Mouse (Mus musculus) C2C12 (cell line): ENCODE data around the gene Prkce. TPM values are rescaled to one million over a fixed set of nuclear protein-coding genes. Genes with fewer than 3 reads are reported as not detected.

ENCODE experiments used
- H3K27me3 ChIP-seq: one replicate; pipeline ENCODE4 v1.6.1; 2011; ENCODE audit not compliant: control insufficient read depth, insufficient read depth, insufficient read length
- H3K36me3 ChIP-seq: one replicate; pipeline ENCODE4 v1.6.1; 2011; ENCODE audit not compliant: control insufficient read depth, insufficient read depth
- H3K4me3 ChIP-seq: one replicate; pipeline ENCODE4 v1.5.1; 2011; ENCODE audit warnings: mild to moderate bottlenecking, control low read depth; ENCODE audit not compliant: poor library complexity, insufficient read depth, severe bottlenecking
- H3K79me2 ChIP-seq: one replicate; pipeline ENCODE4 v1.6.1; 2011; ENCODE audit not compliant: control insufficient read depth, insufficient read depth
- H3K79me3 ChIP-seq: one replicate; pipeline ENCODE4 v1.6.1; 2011; ENCODE audit warnings: low read depth, control low read depth
- H3ac ChIP-seq: one replicate; pipeline ENCODE3; 2011; ENCODE audit warnings: low read depth; ENCODE audit not compliant: control insufficient read depth, insufficient read length
- CEBPB ChIP-seq: IDR thresholded peaks from one replicate; pipeline ENCODE4 v1.6.1; 2011; ENCODE audit warnings: low read depth, mild to moderate bottlenecking, control low read depth, moderate library complexity
- CTCF ChIP-seq: IDR thresholded peaks from one replicate; pipeline ENCODE4 v1.5.1; 2011; ENCODE audit not compliant: control insufficient read depth, insufficient read depth, insufficient read length
- FOSL1 ChIP-seq: IDR thresholded peaks from one replicate; pipeline ENCODE4 v1.8.0; 2011; ENCODE audit warnings: mild to moderate bottlenecking, low read length; ENCODE audit not compliant: poor library complexity, insufficient read depth, severe bottlenecking
- MAX ChIP-seq: IDR thresholded peaks from one replicate; pipeline ENCODE4 v1.6.1; 2011; ENCODE audit warnings: mild to moderate bottlenecking, control low read depth
- MYOD1 ChIP-seq: IDR thresholded peaks from one replicate; pipeline ENCODE4 v1.6.1; 2011; ENCODE audit warnings: low read depth; ENCODE audit not compliant: control insufficient read depth, insufficient read length
- MYOG ChIP-seq: IDR thresholded peaks from one replicate; pipeline ENCODE4 v1.6.1; 2011; ENCODE audit not compliant: control insufficient read depth, insufficient read length; ENCODE audit errors: extremely low read depth
- USF1 ChIP-seq: IDR thresholded peaks from one replicate; pipeline ENCODE4 v1.6.1; 2011; ENCODE audit warnings: low read depth, mild to moderate bottlenecking, control low read depth, moderate library complexity
- polyA plus RNA-seq: library from polyadenylated mRNA; unstranded; fragments of >200 nt; fragmentation: generic; extraction: Trizol; gene quantifications from one replicate; pipeline ENCODE4 v1.2.1, GENCODE M21; 2012; ENCODE audit warnings: missing spikeins

The Prkce gene
- polyA plus RNA-seq, 1 experiment, result 1.4 TPM

DNA sequence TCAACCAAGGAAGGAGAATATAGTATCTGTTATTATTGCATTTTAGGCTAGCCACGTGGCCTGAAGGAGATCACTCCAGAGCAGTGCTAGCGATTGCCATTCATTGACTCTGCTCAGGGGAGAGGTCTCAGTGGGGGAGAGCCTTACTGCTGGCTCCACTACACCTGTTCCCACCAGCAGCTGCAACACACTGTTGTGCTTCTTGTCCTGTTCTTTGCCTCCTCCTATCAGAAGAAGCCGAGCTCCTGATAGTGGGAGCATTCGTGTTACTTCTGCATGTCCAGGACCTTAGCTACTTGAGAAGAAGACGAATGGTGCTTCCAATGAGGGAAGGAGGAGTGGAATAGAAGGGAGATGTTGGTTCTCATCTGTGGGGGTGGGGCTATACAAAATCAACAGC is 195.8 kb downstream of the Prkce start:
- no peaks in the 10 kb centered on the region for H3K27me3 ChIP-seq
- no peaks in the 10 kb centered on the region for H3K79me3 ChIP-seq
- TF ChIP-seq MYOG, result no peak
- no peak for TF ChIP-seq USF1
- no peak for TF ChIP-seq FOSL1
- no peak for TF ChIP-seq MYOD1
- no peak overlapping the region for H3ac ChIP-seq
- no peaks in the 10 kb centered on the region for H3K79me2 ChIP-seq
- H3K36me3 ChIP-seq, result no peaks in the 10 kb centered on the region
- no peak overlapping the region for H3K4me3 ChIP-seq

DNA sequence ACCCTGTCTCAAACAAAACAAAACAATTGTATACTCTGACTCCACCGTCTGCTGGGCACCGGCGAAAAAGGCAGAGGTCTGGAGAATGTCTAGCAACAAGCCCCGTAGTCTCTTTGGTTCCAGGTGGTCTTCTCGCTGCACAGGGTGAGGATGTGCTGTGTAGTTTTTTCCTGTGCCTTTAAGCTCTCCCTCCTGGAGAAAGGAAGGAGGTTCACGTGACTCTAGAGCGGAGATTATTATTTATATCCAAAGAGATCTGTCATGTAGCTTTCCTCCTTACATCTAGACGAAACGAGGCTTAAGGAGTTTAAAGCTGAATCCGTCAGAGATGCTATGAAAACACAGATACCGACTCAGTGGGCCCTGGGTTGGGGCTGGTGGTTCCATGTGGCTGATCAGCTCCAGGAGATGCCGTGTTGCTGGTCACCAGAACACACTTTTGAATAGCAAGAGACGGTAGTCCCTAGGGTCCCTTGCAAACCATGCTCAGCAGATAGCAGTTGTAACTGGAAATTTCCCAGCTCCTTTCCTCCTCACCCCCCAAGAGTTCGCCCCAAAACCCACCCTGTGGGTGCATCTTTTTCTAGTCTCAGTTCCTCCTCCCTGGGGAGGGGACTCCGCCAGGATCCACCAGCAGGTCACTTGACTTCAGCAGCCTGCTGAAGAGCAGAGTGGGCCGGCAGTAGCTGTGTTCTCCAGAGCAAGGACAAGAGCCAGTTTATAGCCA is 196.9 kb downstream of the Prkce start:
- H3K36me3 ChIP-seq, result no peaks in the 10 kb centered on the region
- H3ac ChIP-seq, result no peak overlapping the region
- TF ChIP-seq CTCF, result no peak
- H3K4me3 ChIP-seq, result no peak overlapping the region
- no peaks in the 10 kb centered on the region for H3K79me3 ChIP-seq
- no peaks in the 10 kb centered on the region for H3K27me3 ChIP-seq
- H3K79me2 ChIP-seq, result no peaks in the 10 kb centered on the region

DNA sequence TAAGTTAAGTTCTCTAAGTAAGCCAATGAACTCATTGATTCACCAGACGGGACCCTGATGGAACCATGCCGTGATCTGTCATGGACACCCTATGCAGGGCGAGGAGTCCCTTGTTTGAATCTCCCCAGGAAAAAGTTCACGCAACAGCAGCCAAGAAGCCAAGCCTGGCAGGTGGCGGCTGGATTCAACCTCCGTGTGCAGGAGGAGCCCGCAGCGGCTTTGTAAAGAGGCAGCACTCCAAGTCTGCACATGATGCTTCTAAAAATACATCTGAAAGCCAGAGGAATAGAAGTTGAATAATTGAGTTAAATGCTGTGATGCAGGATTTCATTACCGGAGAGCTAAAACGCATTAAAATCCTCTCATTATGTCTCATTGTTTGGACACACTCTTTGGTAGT is 199.3 kb downstream of the Prkce start:
- Histone ChIP-seq H3K4me3 (no peak overlapping the region), H3K27me3 (no peaks in the 10 kb centered on the region), H3K79me2 (no peaks in the 10 kb centered on the region), H3ac (no peak overlapping the region), H3K36me3 (no peaks in the 10 kb centered on the region), H3K79me3 (no peaks in the 10 kb centered on the region)
- no peak for TF ChIP-seq MAX
- no peak for TF ChIP-seq CTCF
- no peak for TF ChIP-seq MYOD1
- no peak for TF ChIP-seq USF1
- TF ChIP-seq MYOG, result no peak
- TF ChIP-seq FOSL1, result no peak
- no peak for TF ChIP-seq CEBPB

DNA sequence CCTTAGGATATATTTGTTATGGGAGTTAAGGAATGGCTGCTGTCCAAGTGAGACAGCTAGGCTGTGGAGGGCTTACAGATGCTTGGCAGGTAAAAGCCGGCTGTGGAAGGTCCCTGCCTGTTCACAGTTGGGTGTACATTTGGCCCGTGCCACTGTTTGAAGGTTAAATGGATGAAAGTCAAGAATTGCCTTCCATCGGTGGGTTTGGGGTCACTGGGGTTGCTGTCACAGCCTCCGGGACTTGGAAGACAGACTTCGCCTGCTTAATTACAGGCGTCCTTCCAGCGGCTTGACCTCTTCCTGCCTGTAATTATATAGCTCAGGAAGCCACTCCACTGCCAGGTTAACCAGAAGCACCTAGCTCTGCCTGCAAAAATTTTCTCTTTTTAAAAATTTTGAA is 200.1 kb downstream of the Prkce start:
- Histone ChIP-seq H3K79me2 (no peaks in the 10 kb centered on the region), H3ac (no peak overlapping the region), H3K4me3 (no peak overlapping the region), H3K27me3 (no peaks in the 10 kb centered on the region), H3K79me3 (no peaks in the 10 kb centered on the region), H3K36me3 (no peaks in the 10 kb centered on the region)
- TF ChIP-seq CTCF (no peak), FOSL1 (no peak), CEBPB (no peak), MYOD1 (no peak), MAX (no peak), MYOG (no peak), USF1 (no peak)

DNA sequence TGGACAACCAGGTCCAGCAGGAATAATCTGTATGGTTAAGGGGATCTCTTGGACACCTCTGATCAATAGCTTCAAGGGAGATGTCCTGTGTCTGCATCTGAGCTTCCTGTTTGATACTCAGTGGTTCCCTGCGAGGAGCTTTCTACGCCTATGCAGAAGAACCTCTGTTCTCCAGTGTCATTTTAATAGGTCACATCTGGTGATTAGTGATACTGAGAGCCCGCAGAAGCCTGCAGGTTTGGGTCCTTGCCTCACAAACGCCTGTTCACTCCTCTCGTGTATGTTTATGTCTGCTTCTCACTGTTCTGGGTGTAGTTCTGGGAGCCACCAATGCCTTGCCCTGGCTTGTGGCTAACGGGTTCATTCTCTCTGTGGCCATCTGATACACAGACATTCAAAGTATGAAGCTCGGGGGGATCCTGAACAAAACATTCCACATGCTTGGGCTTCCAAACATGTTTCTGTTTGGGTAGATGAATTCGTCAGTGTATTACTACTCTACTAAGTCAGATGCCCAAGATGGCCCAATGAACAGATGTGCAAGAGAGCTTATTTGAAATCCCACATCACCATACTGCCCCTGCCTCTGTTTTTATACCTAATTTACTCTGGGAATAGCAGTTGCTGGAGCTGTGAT is 202.6 kb downstream of the Prkce start:
- H3ac ChIP-seq, result no peak overlapping the region
- no peak for TF ChIP-seq MYOG
- no peak for TF ChIP-seq CTCF
- no peak for TF ChIP-seq MAX
- TF ChIP-seq MYOD1, result no peak
- TF ChIP-seq USF1, result no peak
- TF ChIP-seq FOSL1, result no peak
- no peak for TF ChIP-seq CEBPB
- H3K27me3 ChIP-seq, result no peaks in the 10 kb centered on the region
- no peaks in the 10 kb centered on the region for H3K79me2 ChIP-seq
- H3K4me3 ChIP-seq, result no peak overlapping the region
- H3K79me3 ChIP-seq, result no peaks in the 10 kb centered on the region
- no peaks in the 10 kb centered on the region for H3K36me3 ChIP-seq

DNA sequence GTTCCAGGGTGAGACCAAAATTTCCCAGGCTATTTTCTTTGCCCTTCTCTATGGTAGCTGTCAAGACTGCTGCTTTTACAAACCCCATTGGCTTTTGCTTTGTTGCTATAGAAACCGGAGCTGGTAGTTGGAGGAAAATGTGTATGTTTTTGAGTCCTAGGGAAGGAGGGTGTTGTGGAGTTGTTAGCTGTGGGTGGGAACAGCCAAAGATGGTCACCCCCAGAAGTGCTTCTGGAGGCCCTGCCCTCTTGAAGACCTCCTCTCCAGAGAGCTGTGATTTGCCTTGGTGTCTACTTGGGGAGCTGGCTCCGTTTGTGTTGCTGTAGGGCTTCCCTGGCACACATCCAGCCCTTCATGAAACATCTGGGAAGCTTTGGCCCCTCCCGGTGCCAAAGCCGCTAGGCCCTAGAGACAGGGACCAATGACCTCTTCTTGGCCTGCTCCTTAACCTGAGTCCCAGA is 203.5 kb downstream of the Prkce start:
- Histone ChIP-seq H3ac (no peak overlapping the region), H3K79me2 (no peaks in the 10 kb centered on the region), H3K4me3 (no peak overlapping the region), H3K36me3 (no peaks in the 10 kb centered on the region), H3K27me3 (no peaks in the 10 kb centered on the region), H3K79me3 (no peaks in the 10 kb centered on the region)
- TF ChIP-seq MAX, result no peak
- TF ChIP-seq FOSL1, result no peak
